Mouse (Mus musculus) heart, embryonic 14.5 days (tissue): ENCODE data around the gene Setd4. TPM values are rescaled to one million over a fixed set of nuclear protein-coding genes. Genes with fewer than 3 reads are reported as not detected.

Experiments
- ATAC-seq: fragments of 200-750 bp; cut with Nextera tagmentation; 2 replicates; pipeline ENCODE4 v1.8.0; 2017; ENCODE audit warnings: low read depth, moderate TSS enrichment; ENCODE audit not compliant: insufficient number of reproducible peaks, insufficient read depth, low FRiP score
- H3K27ac ChIP-seq, 2 experiments: fragments of 200-500 bp in 1 of 2; fragments of 300-500 bp in 1 of 2; sonication (generic) in 1 of 2; replicated peaks in 1 of 2; 2 replicates each; pipeline ENCODE4 v1.5.1; 2012 to 2014; ENCODE audit warnings: low read depth in 2 of 2, low read length in 2 of 2, control low read depth in 1 of 2, mild to moderate bottlenecking in 1 of 2, mixed read lengths in 1 of 2; ENCODE audit not compliant: control insufficient read depth in 1 of 2, insufficient read depth in 1 of 2
- H3K27me3 ChIP-seq: fragments of 300-500 bp; sonication (generic); 2 replicates; pipeline ENCODE4 v1.6.1; 2014; ENCODE audit warnings: mild to moderate bottlenecking, low read length, control low read depth; ENCODE audit not compliant: control insufficient read depth, insufficient read depth
- H3K36me3 ChIP-seq: fragments of 300-500 bp; sonication (generic); 2 replicates; pipeline ENCODE4 v1.6.1; 2014; ENCODE audit warnings: mild to moderate bottlenecking, control low read depth, low read length, mixed read lengths; ENCODE audit not compliant: control insufficient read depth, insufficient read depth
- H3K4me1 ChIP-seq, 2 experiments: fragments of 200-500 bp in 1 of 2; fragments of 300-500 bp in 1 of 2; sonication (generic) in 1 of 2; 2 replicates each; pipeline ENCODE4 v1.6.1; 2012 to 2014; ENCODE audit warnings: low read length in 2 of 2, control low read depth in 1 of 2, mixed read lengths in 1 of 2; ENCODE audit not compliant: control insufficient read depth in 2 of 2, insufficient read depth in 2 of 2
- H3K4me2 ChIP-seq: fragments of 300-500 bp; sonication (generic); 2 replicates; pipeline ENCODE4 v1.6.1; 2014; ENCODE audit warnings: mild to moderate bottlenecking, low read length
- H3K4me3 ChIP-seq, 2 experiments: fragments of 200-500 bp in 1 of 2; fragments of 300-500 bp in 1 of 2; sonication (generic) in 1 of 2; 2 replicates each; pipeline ENCODE4 v1.5.1; 2012 to 2014; ENCODE audit warnings: low read length in 2 of 2, mild to moderate bottlenecking in 2 of 2, control low read depth in 1 of 2, low read depth in 1 of 2, moderate library complexity in 1 of 2; ENCODE audit not compliant: control insufficient read depth in 1 of 2, insufficient read depth in 1 of 2
- H3K9ac ChIP-seq: fragments of 300-500 bp; sonication (generic); 2 replicates; pipeline ENCODE4 v1.6.1; 2014; ENCODE audit warnings: mild to moderate bottlenecking, low read length
- H3K9me3 ChIP-seq: fragments of 300-500 bp; sonication (generic); 2 replicates; pipeline ENCODE4 v1.6.1; 2016; ENCODE audit warnings: low read length, control low read depth; ENCODE audit not compliant: control insufficient read depth
- WGBS: fragments of 180-500 bp; shearing (Covaris S2); extraction: QIAGEN DNeasy Blood & Tissue Kit; methylation state at CpG from one replicate; pipeline ENCODE4 v1.1.7; 2014; 5-methylcytosine and 5-hydroxymethylcytosine counted together
- polyA plus RNA-seq: library from polyadenylated mRNA; unstranded; fragments of >200 nt; fragmentation: Nextera tagmentation; extraction: Ambion mirVana; gene quantifications from 2 replicates; pipeline ENCODE4 v1.2.1, GENCODE M21; 2014

Gene Setd4
- polyA plus RNA-seq, 1 experiment from 2014 or later: 4.0 TPM

DNA sequence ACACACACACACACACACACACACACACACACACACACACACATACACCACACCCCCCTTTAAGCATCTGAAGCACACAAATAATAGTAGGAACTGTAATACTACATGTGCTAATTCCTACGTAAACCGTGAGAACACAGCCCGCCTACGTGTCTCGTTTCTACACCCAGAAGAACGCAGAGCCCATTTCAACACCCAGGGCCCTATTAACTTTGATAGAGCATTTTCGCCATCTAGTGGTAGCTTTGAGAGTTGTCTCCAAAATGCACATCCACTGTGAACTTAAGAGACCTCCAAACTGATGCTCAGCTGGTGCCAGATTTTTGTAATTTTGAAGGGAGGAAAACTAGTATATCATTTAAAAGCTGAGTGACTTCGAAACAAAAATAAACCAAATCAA is 60.2 kb downstream of the Setd4 start:
- H3K4me2 ChIP-seq: no peak overlapping the region
- no peaks in the 10 kb centered on the region; a peak in 1 of 4 replicates for H3K4me1 ChIP-seq
- no peaks in the 10 kb centered on the region for H3K27me3 ChIP-seq
- H3K9ac ChIP-seq: no peak overlapping the region
- H3K4me3 ChIP-seq: no peak overlapping the region
- H3K9me3 ChIP-seq: no peaks in the 10 kb centered on the region
- under 1% methylated on average over 8 of the region's 8 CpGs for WGBS
- no peaks in the 10 kb centered on the region for H3K36me3 ChIP-seq
- no peak for ATAC-seq
- no peak overlapping the region for H3K27ac ChIP-seq

- ATAC-seq: no peak
- WGBS: 22% methylated on average over 3 of the region's 3 CpGs
- no peak overlapping the region for H3K4me3 ChIP-seq
- H3K27me3 ChIP-seq: no peaks in the 10 kb centered on the region
- no peaks in the 10 kb centered on the region for H3K4me1 ChIP-seq
- H3K4me2 ChIP-seq: no peak overlapping the region
- H3K9ac ChIP-seq: no peak overlapping the region
- no peaks in the 10 kb centered on the region for H3K9me3 ChIP-seq
- H3K27ac ChIP-seq: no peak overlapping the region
- H3K36me3 ChIP-seq: no peaks in the 10 kb centered on the region
These were observed 64.0 kb downstream of the Setd4 start for GRCm38 (mm10) chr16:93539891-93540290.

DNA sequence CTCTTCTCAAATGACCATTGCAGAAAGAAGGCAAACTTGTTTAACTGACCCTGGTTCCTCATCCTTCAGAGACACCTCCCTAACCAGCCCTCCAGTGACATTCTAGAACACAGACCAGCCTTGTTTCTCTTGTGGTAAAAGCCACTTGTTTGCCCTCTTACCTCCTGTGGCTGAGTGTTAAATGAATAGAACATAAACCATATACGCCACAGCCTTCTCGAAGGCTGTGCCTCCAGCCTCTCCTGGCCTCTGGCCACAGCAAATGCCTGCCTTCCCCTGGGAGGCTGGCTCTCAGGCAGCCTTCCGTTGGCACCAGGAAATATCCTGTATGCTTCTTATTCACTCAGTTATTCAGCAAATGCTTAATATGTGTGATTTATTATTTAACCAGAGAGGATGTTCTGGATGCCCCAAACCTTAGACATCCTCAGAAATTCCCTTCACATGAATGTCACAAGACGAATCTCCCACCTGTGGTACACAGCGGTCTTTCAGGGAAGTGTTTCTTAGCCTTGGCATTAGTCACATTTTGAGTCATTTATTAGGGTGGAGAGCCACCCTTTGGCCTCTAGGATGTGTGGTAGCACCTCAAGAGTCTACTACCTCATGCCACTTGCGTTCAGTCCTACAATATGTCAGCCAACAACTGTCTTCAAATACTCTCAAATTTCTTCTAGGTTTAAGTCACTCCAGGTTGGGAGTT is 68.6 kb downstream of the Setd4 start:
- Histone ChIP-seq H3K4me1 (no peaks in the 10 kb centered on the region), H3K36me3 (no peaks in the 10 kb centered on the region), H3K9me3 (no peaks in the 10 kb centered on the region), H3K4me3 (no peak overlapping the region), H3K4me2 (no peak overlapping the region), H3K9ac (no peak overlapping the region), H3K27me3 (0 out of 2 replicates have a peak, but pooled peaks cover 3% of the 10 kb centered on the region), H3K27ac (no peak overlapping the region)
- 83% methylated on average over 6 of the region's 6 CpGs for WGBS
- no peak for ATAC-seq

Other genes starting within 250 kb of the Setd4 start
- gene Cbr1, start 1.8 kb upstream of the Setd4 start, polyA plus RNA-seq: 56.2 and 60.9 TPM in 2 replicates
- gene Gm5678, start 24.0 kb upstream of the Setd4 start, polyA plus RNA-seq: not detected in 2 replicates
- gene Cbr3, start 79.2 kb upstream of the Setd4 start, polyA plus RNA-seq: 0.40 and 0.77 TPM in 2 replicates
- gene Dop1b, start 107.8 kb upstream of the Setd4 start, polyA plus RNA-seq: 8.1 and 8.2 TPM in 2 replicates
- gene Morc3, start 228.1 kb upstream of the Setd4 start, polyA plus RNA-seq: 23.8 and 27.2 TPM in 2 replicates